Mouse (Mus musculus): ENCODE measurements around the gene Slamf1.
"Not testable (repeated sequence)": the region's sequence is repeated elsewhere in the genome, so short reads cannot be mapped to it uniquely, and the experiment has no call there.

Gene Slamf1

GRCm38 (mm10) chr1:171811048-171811447 is 44.1 kb downstream of the Slamf1 start:
- DNase-seq, result not testable (repeated sequence)

GRCm38 (mm10) chr1:171815545-171816439 is 48.9 kb downstream of the Slamf1 start:
- DNase-seq, result peak in 1 of 2 experiments; percentile 12

GRCm38 (mm10) chr1:171816991-171817390 is 50.1 kb downstream of the Slamf1 start:
- no peak for DNase-seq

GRCm38 (mm10) chr1:171821331-171821730 is 54.4 kb downstream of the Slamf1 start:
- DNase-seq, result no peak

GRCm38 (mm10) chr1:171825462-171825861 is 58.5 kb downstream of the Slamf1 start:
- DNase-seq, result no peak

- no peak for DNase-seq
Measured at GRCm38 (mm10) chr1:171826164-171826563, 59.2 kb downstream of the Slamf1 start.

- DNase-seq, result no peak
Measured at GRCm38 (mm10) chr1:171827674-171828073, 60.7 kb downstream of the Slamf1 start.

- DNase-seq, result no peak
Measured at GRCm38 (mm10) chr1:171839488-171839887, 72.6 kb downstream of the Slamf1 start, which contains the start of gene Cd84. Gene Cd84, plus strand, starts transcription at chr1:171839697.

- no peak for DNase-seq
Measured at GRCm38 (mm10) chr1:171840450-171841023, 73.6 kb downstream of the Slamf1 start.

- DNase-seq, result no peak
Measured at GRCm38 (mm10) chr1:171845035-171845754, 78.3 kb downstream of the Slamf1 start.

- DNase-seq, result no peak
Measured at GRCm38 (mm10) chr1:171848201-171848600, 81.3 kb downstream of the Slamf1 start.

GRCm38 (mm10) chr1:171848757-171849156 is 81.8 kb downstream of the Slamf1 start:
- DNase-seq, result no peak

GRCm38 (mm10) chr1:171849454-171849853 is 82.5 kb downstream of the Slamf1 start:
- no peak for DNase-seq

All from cerebellum, postnatal 25 days (tissue).